Mouse (Mus musculus) ES-Bruce4 (cell line): ENCODE measurements at regions not wholly inside any gene's neighbourhood (a gene's known extent, or its start where the extent isn't known, plus 50 kb on each side); places are given as distances from the start of the nearest gene placed in this dataset.

ENCODE experiments used
- CTCF ChIP-seq: IDR thresholded peaks from one replicate; pipeline ENCODE4 v1.8.1; 2011; ENCODE audit warnings: low read depth, low read length
- EP300 ChIP-seq: IDR thresholded peaks from 2 replicates; pipeline ENCODE4 v1.6.1; 2011; ENCODE audit warnings: low read depth, low read length; ENCODE audit not compliant: insufficient read depth
- POLR2A ChIP-seq: IDR thresholded peaks from one replicate; pipeline ENCODE4 v1.8.1; 2011; ENCODE audit warnings: low read length; ENCODE audit not compliant: insufficient read depth

DNA sequence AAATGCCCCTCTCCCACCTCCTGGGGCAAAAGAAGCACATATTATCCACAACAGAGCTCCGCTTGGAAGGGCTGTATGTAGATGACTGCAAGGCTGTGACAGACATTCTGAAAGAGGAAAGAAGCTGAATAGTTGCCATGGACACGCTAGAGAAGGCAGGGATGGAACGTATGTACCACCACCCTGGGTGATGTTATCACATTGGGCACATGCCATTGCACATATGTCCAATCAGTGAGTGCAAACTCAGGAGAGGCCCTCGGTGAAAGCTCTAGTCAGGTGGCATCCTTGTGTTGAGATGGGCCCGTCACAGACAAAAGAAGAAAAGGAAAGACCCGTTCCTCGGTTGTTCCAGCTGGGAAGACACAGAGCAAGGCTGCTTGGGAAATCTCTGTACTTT is 99.8 kb downstream of the Sox2 start:
- no peak for TF ChIP-seq CTCF
- TF ChIP-seq POLR2A = no peak
- TF ChIP-seq EP300 = no peak
